In the genomic region with DNA sequence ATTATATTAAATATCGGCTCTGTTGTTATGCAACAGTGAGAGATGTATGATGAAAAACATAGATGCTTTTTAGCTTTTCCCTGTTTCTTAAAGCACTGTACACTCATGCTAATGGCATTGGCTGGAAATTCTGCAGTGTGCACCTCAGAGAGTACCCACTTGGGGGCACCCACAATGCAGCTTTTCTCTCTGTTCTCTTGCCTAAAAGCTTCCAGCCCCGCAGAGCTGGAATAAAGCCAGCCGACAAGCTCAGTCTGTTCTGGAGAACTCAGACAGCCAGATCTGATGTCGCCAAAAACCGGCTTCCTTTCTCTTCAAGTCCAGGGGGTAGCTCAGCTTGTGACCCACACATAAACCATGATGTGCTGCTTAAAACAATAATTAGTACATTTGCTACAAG, we compare ENCODE assay signal across 8 mouse cellular contexts. TPM values are rescaled to one million over a fixed set of nuclear protein-coding genes. Genes with fewer than 3 reads are reported as not detected.
A peak's percentile ranks its signal among the peaks of the same experiment; 100 is the strongest.
DNase-seq lines count a peak whose midpoint lies in the region; ATAC-seq lines count a peak whose summit lies in the region.

No protein-coding gene starts in this region.

- DNase-seq in MN1 (ENCODE audit: low spot score): peak; percentile 91
- peak; percentile 98 for DNase-seq in brain, adult 2 months (ENCODE audit: low read depth, low spot score)
- peak; percentile 63 for DNase-seq in fibroblast of lung, adult 2 months (ENCODE audit: low read depth)
- peak; percentile 65 for DNase-seq in hindbrain, embryonic 11.5 days (ENCODE audit: low spot score)
- peak; percentile 85 to 91 for DNase-seq in layer of hippocampus, postnatal 10 days (ENCODE audit: low spot score in 2 of 2)
- DNase-seq in lung, postnatal 25 days (ENCODE audit: low spot score): peak; percentile 34
- DNase-seq in right cerebral cortex, adult 18-20 months: peak; percentile 85

- H3K4me2 ChIP-seq in hindbrain, embryonic 11.5 days (replicated peaks; ENCODE audit: low read depth, low read length): no peak overlapping the region

- no peak for ATAC-seq in hindbrain, embryonic 11.5 days (ENCODE audit: low FRiP score)
- no peak; the same call in 1 of the 2 replicates for ATAC-seq in granulocyte monocyte progenitor cell, adult 5-6 weeks (replicated peaks; ENCODE audit: poor library complexity, severe bottlenecking)

- H3K27ac ChIP-seq in hindbrain, embryonic 11.5 days (ENCODE audit: low read depth, low read length): no peak overlapping the region

- H3K4me3 ChIP-seq in hindbrain, embryonic 11.5 days (ENCODE audit: low read depth, low read length): no peak overlapping the region

- 26% methylated on average over 5 of the region's 5 CpGs for WGBS in hindbrain, embryonic 11.5 days

- no peaks in the 10 kb centered on the region for H3K9me3 ChIP-seq in hindbrain, embryonic 11.5 days (ENCODE audit: control insufficient read depth, low read length)

- H3K27me3 ChIP-seq in hindbrain, embryonic 11.5 days (ENCODE audit: control insufficient read depth, insufficient read depth, low read length): no peaks in the 10 kb centered on the region

- no peaks in the 10 kb centered on the region for H3K4me1 ChIP-seq in hindbrain, embryonic 11.5 days (replicated peaks; ENCODE audit: control insufficient read depth, insufficient read depth, low read length)

- no peak overlapping the region for H3K9ac ChIP-seq in hindbrain, embryonic 11.5 days (ENCODE audit: low read depth, low read length)

- H3K36me3 ChIP-seq in hindbrain, embryonic 11.5 days (ENCODE audit: control insufficient read depth, insufficient read depth, low read length): no peaks in the 10 kb centered on the region

RNA-seq across cellular contexts. Expression of a gene that starts 14.0 kb away (rescaled TPM):
- 896 and 911 TPM in 2 replicates for polyA plus RNA-seq in hindbrain, embryonic 11.5 days (2014; fragmentation: Nextera tagmentation; extraction: Ambion mirVana)
- 100 to 1,000 TPM; 669 to 684 TPM for total RNA-seq in layer of hippocampus, postnatal 10 days (2021)
- 920 and 947 TPM in 2 replicates for total RNA-seq in granulocyte monocyte progenitor cell, adult 5-6 weeks (2014; fragmentation: Nextera tagmentation)
- total RNA-seq in granulocyte monocyte progenitor cell, adult 5-6 weeks (2017): 149 and 176 TPM in 2 replicates

RNA-seq across cellular contexts. Expression of a gene that starts 32.6 kb away (rescaled TPM):
- polyA plus RNA-seq in hindbrain, embryonic 11.5 days (2014; fragmentation: Nextera tagmentation; extraction: Ambion mirVana): 96.6 and 105 TPM in 2 replicates
- total RNA-seq in layer of hippocampus, postnatal 10 days (2021): 100 to 1,000 TPM; 125 to 146 TPM
- 70.3 and 88.3 TPM in 2 replicates for total RNA-seq in granulocyte monocyte progenitor cell, adult 5-6 weeks (2014; fragmentation: Nextera tagmentation)
- total RNA-seq in granulocyte monocyte progenitor cell, adult 5-6 weeks (2017): 56.9 and 58.9 TPM in 2 replicates

Comparison
In these comparisons a context has a peak if more than half of its experiments do, and no peak if none do; other contexts are left out.
1. DNase-seq: peak in every context shown above with its lines; median percentile 98 in brain, adult 2 months; 91 in MN1; 88 in layer of hippocampus, postnatal 10 days; 85 in right cerebral cortex, adult 18-20 months; 65 in hindbrain, embryonic 11.5 days; 63 in fibroblast of lung, adult 2 months; 34 in lung, postnatal 25 days.